25 mouse cellular contexts compared by ENCODE assay signal in the genomic region with DNA sequence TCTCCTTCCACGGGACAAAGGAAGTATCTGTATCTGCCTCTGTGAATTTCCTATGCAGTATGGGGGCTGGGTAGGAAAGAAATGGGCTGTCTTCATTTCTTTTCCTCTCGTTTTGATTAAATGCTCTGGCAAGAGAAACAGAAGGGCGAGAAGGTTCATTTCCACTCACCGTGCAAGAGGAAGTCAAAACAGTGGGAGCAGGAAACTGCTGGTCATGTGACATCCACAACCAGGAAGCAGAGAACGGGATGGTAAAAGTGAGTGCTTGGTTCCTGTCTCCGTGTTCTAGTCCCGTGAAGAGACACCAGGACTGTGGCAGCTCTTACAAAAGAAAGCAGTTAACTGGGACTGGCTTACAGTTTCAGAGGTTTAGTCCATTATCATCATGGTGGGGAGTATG. TPM values are rescaled to one million over a fixed set of nuclear protein-coding genes. Genes with fewer than 3 reads are reported as not detected.
"Had no signal": no experiment of that assay in that cellular context is flagged by ENCODE, and none has a peak within 500 bp of the region (broad histone marks: within the 10 kb centered on the region; RNA-seq: fewer than 3 reads in every experiment).

No protein-coding gene starts in this region.

- H3K36me3 ChIP-seq: neural tube, embryonic 12.5 days; neural tube, embryonic 13.5 days; neural tube, embryonic 15.5 days; stomach, embryonic 15.5 days had no signal

- H3K27ac ChIP-seq: neural tube, embryonic 12.5 days; neural tube, embryonic 13.5 days; neural tube, embryonic 15.5 days; stomach, embryonic 15.5 days; stomach, postnatal 0 days had no signal

- H3K27me3 ChIP-seq: neural tube, embryonic 12.5 days; neural tube, embryonic 13.5 days; neural tube, embryonic 15.5 days; stomach, embryonic 15.5 days had no signal

- H3K4me2 ChIP-seq: neural tube, embryonic 12.5 days; neural tube, embryonic 13.5 days; neural tube, embryonic 15.5 days; stomach, embryonic 15.5 days had no signal

- H3K4me1 ChIP-seq: neural tube, embryonic 12.5 days; neural tube, embryonic 13.5 days; neural tube, embryonic 15.5 days; stomach, embryonic 15.5 days had no signal

- H3K4me3 ChIP-seq: neural tube, embryonic 12.5 days; neural tube, embryonic 13.5 days; neural tube, embryonic 15.5 days; stomach, embryonic 15.5 days had no signal

- H3K9ac ChIP-seq: neural tube, embryonic 12.5 days; neural tube, embryonic 13.5 days; neural tube, embryonic 15.5 days; stomach, embryonic 15.5 days had no signal

- H3K9me3 ChIP-seq: neural tube, embryonic 12.5 days; neural tube, embryonic 13.5 days; neural tube, embryonic 15.5 days; stomach, embryonic 15.5 days had no signal

- DNase-seq: retina, postnatal 1 day; right cerebral cortex, adult 18-20 months; right cerebral cortex, postnatal 14 days; right cerebral cortex, postnatal 25 days; right cerebral cortex, postnatal 4 days; spleen, adult 18-20 months; thymus, adult 18-20 months; thymus, adult 2 months; thymus, postnatal 14 days; thymus, postnatal 25 days; thymus, postnatal 36 days; thymus, postnatal 4 days had no signal

RNA-seq across cellular contexts. Expression of gene Krt9, which starts 11.3 kb away (rescaled TPM):
- total RNA-seq: neutrophil, adult 5-6 weeks had no signal
- polyA plus RNA-seq: neural tube, embryonic 13.5 days; small intestine, adult 2 months; spleen, adult 2 months; stomach, embryonic 14.5 days; stomach, embryonic 15.5 days; stomach, embryonic 16.5 days; stomach, postnatal 0 days; testis, adult 2 months; urinary bladder, adult 2 months had no signal

RNA-seq across cellular contexts. Expression of gene Krt14, which starts 25.6 kb away (rescaled TPM):
- total RNA-seq: neutrophil, adult 5-6 weeks had no signal
- polyA plus RNA-seq: small intestine, adult 2 months; spleen, adult 2 months; testis, adult 2 months had no signal

RNA-seq across cellular contexts. Expression of gene Krt15, which starts 46.0 kb away (rescaled TPM):
- polyA plus RNA-seq: neural tube, embryonic 14.5 days; spleen, adult 2 months had no signal
